Mouse (Mus musculus) MEL (cell line): ENCODE measurements at regions not wholly inside any gene's neighbourhood (a gene's known extent, or its start where the extent isn't known, plus 50 kb on each side); places are given as distances from the start of the nearest gene placed in this dataset.

ENCODE experiments used
- DNase-seq: peaks from one replicate; pipeline ENCODE4 v3.0.0; 2011; ENCODE audit warnings: low read depth, low spot score
- H3K27ac ChIP-seq: 2 replicates; pipeline ENCODE4 v1.5.1; 2012; ENCODE audit warnings: low read depth, mild to moderate bottlenecking, control low read depth, low read length, moderate library complexity; ENCODE audit not compliant: control insufficient read depth
- H3K27me3 ChIP-seq, 2 experiments: fragments of 150-350 bp in 1 of 2; sonication (generic) in 1 of 2; 2 replicates each; pipeline ENCODE4 v1.6.1; 2012; ENCODE audit warnings: low read length in 2 of 2, mild to moderate bottlenecking in 2 of 2, improper control_type of control experiment in 1 of 2, moderate library complexity in 1 of 2; ENCODE audit not compliant: insufficient read depth in 2 of 2, control insufficient read depth in 1 of 2
- H3K36me3 ChIP-seq, 2 experiments: 2 replicates each; pipeline ENCODE4 v1.6.1; 2012 to 2014; ENCODE audit warnings: low read length in 2 of 2, improper control_type of control experiment in 1 of 2, inconsistent platforms in 1 of 2, mild to moderate bottlenecking in 1 of 2; ENCODE audit not compliant: insufficient read depth in 2 of 2, control insufficient read depth in 1 of 2
- H3K4me1 ChIP-seq, 2 experiments: fragments of 150-350 bp in 1 of 2; sonication (generic) in 1 of 2; 2 replicates each; pipeline ENCODE4 v1.6.1; 2012; ENCODE audit warnings: low read length in 2 of 2, improper control_type of control experiment in 1 of 2, mild to moderate bottlenecking in 1 of 2; ENCODE audit not compliant: insufficient read depth in 2 of 2, control insufficient read depth in 1 of 2
- H3K4me3 ChIP-seq, 2 experiments: fragments of 150-350 bp in 1 of 2; sonication (generic) in 1 of 2; 2 replicates each; pipeline ENCODE4 v1.5.1; 2012; ENCODE audit warnings: low read depth in 2 of 2, low read length in 2 of 2, mild to moderate bottlenecking in 2 of 2, moderate library complexity in 2 of 2, control low read depth in 1 of 2, improper control_type of control experiment in 1 of 2; ENCODE audit not compliant: control insufficient read depth in 1 of 2, insufficient read depth in 1 of 2
- H3K79me2 ChIP-seq: 2 replicates; pipeline ENCODE4 v1.6.1; 2012; ENCODE audit warnings: mild to moderate bottlenecking, low read length, moderate library complexity; ENCODE audit not compliant: control insufficient read depth, poor library complexity, insufficient read depth
- H3K9ac ChIP-seq: 2 replicates; pipeline ENCODE4 v1.6.1; 2012; ENCODE audit warnings: low read depth, mild to moderate bottlenecking, control low read depth, low read length, moderate library complexity; ENCODE audit not compliant: control insufficient read depth, poor library complexity, severe bottlenecking
- H3K9me3 ChIP-seq: fragments of 150-350 bp; sonication (generic); replicated peaks from 2 replicates; pipeline ENCODE4 v1.6.1; 2012; ENCODE audit warnings: mild to moderate bottlenecking, low read length, improper control_type of control experiment, moderate library complexity; ENCODE audit not compliant: insufficient read depth
- BHLHE40 ChIP-seq: IDR thresholded peaks from 2 replicates; pipeline ENCODE4 v1.6.1; 2012; ENCODE audit warnings: low read depth, mild to moderate bottlenecking, inconsistent platforms, low read length, improper control_type of control experiment, borderline replicate concordance
- CHD1 ChIP-seq: IDR thresholded peaks from 2 replicates; pipeline ENCODE4 v1.6.1; 2012; ENCODE audit warnings: low read depth, mild to moderate bottlenecking, inconsistent platforms, low read length, improper control_type of control experiment
- CTCF ChIP-seq, 3 experiments: IDR thresholded peaks in 2 of 3; conservative IDR thresholded peaks in 1 of 3; 2 replicates each; pipeline ENCODE4 v1.5.1; 2011 to 2012; ENCODE audit warnings: low read length in 3 of 3, low read depth in 2 of 3, mild to moderate bottlenecking in 2 of 3, improper control_type of control experiment in 1 of 3, inconsistent platforms in 1 of 3, mixed read lengths in 1 of 3, moderate library complexity in 1 of 3; ENCODE audit not compliant: control insufficient read depth in 1 of 3, insufficient read depth in 1 of 3, poor library complexity in 1 of 3, severe bottlenecking in 1 of 3
- HCFC1 ChIP-seq: IDR thresholded peaks from 2 replicates; pipeline ENCODE4 v1.6.1; 2012; ENCODE audit warnings: low read depth, mild to moderate bottlenecking, inconsistent platforms, low read length, improper control_type of control experiment, moderate library complexity
- MEF2A ChIP-seq: IDR thresholded peaks from 2 replicates; pipeline ENCODE4 v1.6.1; 2014; ENCODE audit warnings: low read depth, mild to moderate bottlenecking, inconsistent platforms, low read length, improper control_type of control experiment; ENCODE audit not compliant: poor library complexity, insufficient replicate concordance, severe bottlenecking; ENCODE audit errors: extremely low read depth
- MYB ChIP-seq: IDR thresholded peaks from 2 replicates; pipeline ENCODE4 v1.6.1; 2011; ENCODE audit warnings: mild to moderate bottlenecking, low read depth, low read length, improper control_type of control experiment
- NELFE ChIP-seq: IDR thresholded peaks from 2 replicates; pipeline ENCODE4 v1.6.1; 2011; ENCODE audit warnings: low read depth, low read length, improper control_type of control experiment
- POLR2A ChIP-seq, 2 experiments: IDR thresholded peaks; 2 replicates each; pipeline ENCODE4 v1.6.1; 2011 to 2012; ENCODE audit warnings: low read length in 2 of 2, mild to moderate bottlenecking in 2 of 2, control low read depth in 1 of 2, improper control_type of control experiment in 1 of 2, low read depth in 1 of 2, moderate library complexity in 1 of 2; ENCODE audit not compliant: control insufficient read depth in 1 of 2, insufficient read depth in 1 of 2, poor library complexity in 1 of 2
- POLR2AphosphoS2 ChIP-seq: IDR thresholded peaks from 2 replicates; pipeline ENCODE4 v1.6.1; 2011; ENCODE audit warnings: low read length, improper control_type of control experiment
- POLR2AphosphoS5 ChIP-seq: IDR thresholded peaks from 2 replicates; pipeline ENCODE4 v1.6.1; 2012; ENCODE audit warnings: low read depth, borderline replicate concordance, mild to moderate bottlenecking, inconsistent platforms, low read length, moderate library complexity, mixed read lengths
- RAD21 ChIP-seq: IDR thresholded peaks from 2 replicates; pipeline ENCODE4 v1.6.1; 2011; ENCODE audit warnings: mild to moderate bottlenecking, low read depth, low read length, improper control_type of control experiment
- SMC3 ChIP-seq: IDR thresholded peaks from 2 replicates; pipeline ENCODE4 v1.6.1; 2011; ENCODE audit warnings: low read depth, low read length, improper control_type of control experiment
- TAL1 ChIP-seq: IDR thresholded peaks from 2 replicates; pipeline ENCODE4 v1.6.1; 2012; ENCODE audit warnings: mild to moderate bottlenecking, inconsistent platforms, low read length, moderate library complexity, mixed read lengths
- UBTF ChIP-seq: IDR thresholded peaks from 2 replicates; pipeline ENCODE4 v1.6.1; 2012; ENCODE audit warnings: low read depth, mild to moderate bottlenecking, inconsistent platforms, low read length, improper control_type of control experiment, moderate library complexity, borderline replicate concordance; ENCODE audit not compliant: insufficient read depth
- USF2 ChIP-seq, 2 experiments: IDR thresholded peaks; 2 replicates each; pipeline ENCODE4 v1.6.1; 2011 to 2012; ENCODE audit warnings: improper control_type of control experiment in 2 of 2, low read length in 2 of 2, borderline replicate concordance in 1 of 2, inconsistent platforms in 1 of 2, low read depth in 1 of 2, mild to moderate bottlenecking in 1 of 2; ENCODE audit not compliant: insufficient read depth in 1 of 2
- ZC3H11A ChIP-seq: IDR thresholded peaks from 2 replicates; pipeline ENCODE4 v1.6.1; 2012; ENCODE audit warnings: low read depth, mild to moderate bottlenecking, inconsistent platforms, low read length, improper control_type of control experiment
- ZKSCAN1 ChIP-seq: IDR thresholded peaks from 2 replicates; pipeline ENCODE4 v1.6.1; 2012; ENCODE audit warnings: low read depth, mild to moderate bottlenecking, inconsistent platforms, low read length, improper control_type of control experiment, moderate library complexity
- ZMIZ1 ChIP-seq: IDR thresholded peaks from 2 replicates; pipeline ENCODE4 v1.6.1; 2012; ENCODE audit warnings: low read depth, mild to moderate bottlenecking, inconsistent platforms, low read length, improper control_type of control experiment, moderate library complexity

- no peak for DNase-seq
- Histone ChIP-seq H3K9me3 (no peaks in the 10 kb centered on the region), H3K79me2 (no peaks in the 10 kb centered on the region)
- TF ChIP-seq ZMIZ1 (no peak), CTCF (IDR thresholded peaks at IDR 0.05 in 2 of 3, conservative IDR thresholded peaks at IDR 0.05 in 1 of 3; ENCODE audit: control insufficient read depth in 1 of 3, insufficient read depth in 1 of 3, low read depth in 2 of 3, low read length in 3 of 3, poor library complexity in 1 of 3, severe bottlenecking in 1 of 3) (no peak), TAL1 (no peak)
- TF ChIP-seq, all 39 proteins: peak for 0
- Histone ChIP-seq H3K27me3 (no peaks in the 10 kb centered on the region), H3K9ac (no peak overlapping the region), H3K4me1 (no peaks in the 10 kb centered on the region), H3K4me3 (no peak overlapping the region), H3K27ac (no peak overlapping the region), H3K36me3 (no peaks in the 10 kb centered on the region)
Observed at GRCm38 (mm10) chr14:76742297-76742696, 185.6 kb upstream of the Serp2 start.

GRCm38 (mm10) chr14:76739836-76740597, 183.3 kb upstream of the Serp2 start:
- no peaks in the 10 kb centered on the region for H3K79me2 ChIP-seq
- DNase-seq: peak; percentile 8
- no peak overlapping the region for H3K4me3 ChIP-seq
- no peaks in the 10 kb centered on the region for H3K27me3 ChIP-seq
- H3K36me3 ChIP-seq: no peaks in the 10 kb centered on the region
- no peak overlapping the region for H3K9ac ChIP-seq
- TF ChIP-seq MYB (no peak), ZMIZ1 (no peak), TAL1 (no peak), USF2 (IDR thresholded peaks at IDR 0.05; ENCODE audit: borderline replicate concordance in 1 of 2, insufficient read depth in 1 of 2, low read depth in 1 of 2, low read length in 2 of 2) (no peak), CHD1 (no peak), ZC3H11A (no peak), BHLHE40 (no peak), ZKSCAN1 (no peak), CTCF (IDR thresholded peaks at IDR 0.05 in 2 of 3, conservative IDR thresholded peaks at IDR 0.05 in 1 of 3; ENCODE audit: control insufficient read depth in 1 of 3, insufficient read depth in 1 of 3, low read depth in 2 of 3, low read length in 3 of 3, poor library complexity in 1 of 3, severe bottlenecking in 1 of 3) (peak in 2 of 3 experiments; percentile 3 to 24; a peak in 2 of 6 replicates), POLR2A (IDR thresholded peaks at IDR 0.05; ENCODE audit: control insufficient read depth in 1 of 2, insufficient read depth in 1 of 2, low read depth in 1 of 2, low read length in 2 of 2, poor library complexity in 1 of 2) (no peak), POLR2AphosphoS5 (no peak), HCFC1 (no peak), SMC3 (peak; percentile 34), RAD21 (peak; percentile 7; the same call in 1 of the 2 replicates), POLR2AphosphoS2 (no peak), MEF2A (no peak), UBTF (no peak), NELFE (no peak)
- TF ChIP-seq, all 39 proteins: peak for 3
- Histone ChIP-seq H3K9me3 (no peaks in the 10 kb centered on the region), H3K4me1 (no peaks in the 10 kb centered on the region), H3K27ac (no peak overlapping the region)
